Mouse (Mus musculus) layer of hippocampus, adult 11-12 months (tissue): ENCODE measurements at regions not wholly inside any gene's neighbourhood (a gene's known extent, or its start where the extent isn't known, plus 50 kb on each side); places are given as distances from the start of the nearest gene placed in this dataset.

Source experiments
- DNase-seq: peaks from one replicate; pipeline ENCODE4 v3.0.0; 2022; ENCODE audit warnings: low spot score

DNA sequence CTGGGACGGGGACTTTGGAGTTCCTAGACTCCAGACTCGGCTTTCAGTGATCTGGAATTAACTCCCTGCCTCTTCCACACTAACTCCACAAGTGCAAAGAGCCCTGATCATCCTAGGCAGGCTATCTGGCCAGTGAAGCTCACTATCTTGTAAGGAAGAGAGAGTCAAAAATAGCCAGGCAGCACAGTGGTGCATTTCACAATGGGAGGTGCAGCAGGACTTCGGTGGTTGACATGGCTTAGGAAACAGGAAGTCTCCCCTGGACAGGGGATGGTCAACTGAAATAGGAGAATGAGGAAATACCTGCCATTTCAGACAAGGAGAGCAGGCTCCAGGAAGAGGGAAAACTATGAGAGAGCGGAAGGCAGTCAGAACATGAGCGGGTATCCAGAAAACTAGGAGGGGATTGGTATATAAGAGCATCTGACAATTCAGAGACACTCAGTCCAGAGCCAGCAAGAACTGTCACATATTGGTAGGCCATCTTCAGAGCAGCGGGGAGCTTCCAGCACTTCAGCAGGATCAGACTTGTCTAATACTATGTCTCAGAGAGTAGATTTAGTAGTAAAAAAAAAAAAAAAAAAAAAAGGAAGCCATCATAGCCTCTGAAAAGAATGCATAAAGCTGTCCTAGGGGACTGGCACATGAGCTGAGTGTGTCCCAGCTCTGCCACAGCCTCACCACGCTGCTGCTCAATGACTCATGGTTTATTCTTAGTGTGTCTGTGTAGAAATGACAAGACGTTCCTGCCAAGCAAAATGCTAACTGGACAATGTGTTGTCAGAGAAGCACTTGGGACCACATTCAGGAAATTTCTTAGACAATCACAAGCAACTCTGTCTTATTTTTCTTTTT is 184.5 kb upstream of the Cpeb2 start:
- peak; percentile 37 for DNase-seq

DNA sequence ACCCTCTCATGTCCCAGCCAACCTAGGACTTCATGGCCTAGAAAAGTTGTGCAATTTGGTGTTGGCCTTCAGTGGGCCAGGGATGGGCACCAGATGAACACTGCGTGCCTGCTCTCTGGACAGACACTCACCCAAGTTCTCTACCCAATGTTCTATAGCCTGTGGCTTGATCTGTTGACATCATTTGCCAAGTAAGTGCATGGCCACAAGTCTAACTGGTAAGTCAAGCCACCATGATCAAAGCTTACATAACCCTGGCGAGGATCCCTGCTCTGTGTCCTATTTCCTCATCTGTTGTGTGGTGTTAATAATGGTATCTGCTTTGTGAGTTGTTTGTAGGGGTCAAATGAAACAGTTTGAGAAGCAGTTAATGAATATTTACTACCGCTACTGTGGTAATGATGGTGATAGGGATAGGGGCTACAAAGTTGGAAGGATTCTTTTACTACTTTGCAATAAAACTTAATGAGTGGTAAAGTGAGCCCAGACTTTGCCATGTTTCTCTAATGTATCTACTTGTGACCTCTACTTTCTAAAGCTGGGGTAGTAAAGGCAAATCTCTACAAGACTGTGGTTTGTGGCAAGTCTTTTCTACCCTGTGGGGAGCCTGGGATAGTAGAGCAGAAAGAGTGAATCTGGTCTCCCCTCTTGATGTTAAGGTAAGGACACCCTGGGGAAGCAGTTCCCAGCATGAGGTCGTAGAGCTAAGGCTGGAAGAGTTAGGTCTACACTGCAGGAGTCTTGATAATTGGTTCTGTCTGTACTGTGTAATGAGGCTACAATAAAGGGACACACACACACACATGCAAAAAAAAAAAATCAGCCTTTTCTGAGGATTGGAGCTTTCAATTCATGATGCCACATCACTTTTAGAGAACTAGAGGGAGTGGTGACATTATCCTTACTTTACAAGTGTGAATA is 183.3 kb upstream of the Cpeb2 start:
- DNase-seq, result peak; percentile 9

DNA sequence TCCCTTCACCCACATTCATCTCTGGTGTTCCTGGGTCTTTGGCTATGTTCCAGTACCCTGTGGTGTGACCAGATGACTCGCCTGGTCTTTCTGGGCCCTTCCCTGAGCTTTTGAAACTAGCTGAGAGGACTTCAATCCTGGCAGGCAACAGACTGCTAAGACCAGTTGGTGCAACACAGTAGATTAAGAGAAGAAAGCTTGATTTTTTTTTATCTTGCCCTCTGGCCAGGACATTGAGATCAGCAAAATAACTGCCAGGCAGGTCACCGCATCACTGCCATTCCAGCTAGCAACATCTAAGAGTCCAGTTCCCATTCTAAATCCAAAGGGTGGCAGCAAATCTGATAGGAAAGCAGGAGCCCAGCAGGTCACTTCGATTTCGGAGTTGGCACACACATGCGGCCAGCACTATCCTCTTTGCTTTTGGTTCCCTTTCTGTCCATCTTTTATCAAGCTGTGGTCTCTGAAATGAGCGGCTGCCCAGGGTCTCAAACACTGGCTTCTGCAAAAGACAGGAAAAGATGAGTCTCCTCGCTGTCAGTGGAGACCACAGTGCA is 181.9 kb upstream of the Cpeb2 start:
- no peak for DNase-seq

DNA sequence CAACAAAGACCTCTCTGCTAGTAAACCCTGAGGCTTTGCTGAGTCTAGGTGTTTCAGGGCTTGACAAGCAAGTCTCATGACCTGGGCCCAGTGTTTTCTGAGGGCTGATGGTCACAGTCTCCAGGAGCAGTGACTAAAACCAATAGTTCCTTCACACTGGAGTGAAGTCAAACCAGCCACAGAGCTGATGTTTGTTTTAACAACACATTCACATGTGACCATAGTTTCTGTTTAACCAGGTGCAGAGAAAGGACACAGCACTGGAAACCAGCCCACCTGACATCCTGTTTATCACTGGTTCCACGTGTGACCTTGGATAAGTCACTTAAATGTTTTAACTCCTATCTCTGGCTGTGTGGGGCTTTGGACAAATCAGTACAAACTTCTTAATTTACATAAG is 180.3 kb upstream of the Cpeb2 start:
- no peak for DNase-seq

DNA sequence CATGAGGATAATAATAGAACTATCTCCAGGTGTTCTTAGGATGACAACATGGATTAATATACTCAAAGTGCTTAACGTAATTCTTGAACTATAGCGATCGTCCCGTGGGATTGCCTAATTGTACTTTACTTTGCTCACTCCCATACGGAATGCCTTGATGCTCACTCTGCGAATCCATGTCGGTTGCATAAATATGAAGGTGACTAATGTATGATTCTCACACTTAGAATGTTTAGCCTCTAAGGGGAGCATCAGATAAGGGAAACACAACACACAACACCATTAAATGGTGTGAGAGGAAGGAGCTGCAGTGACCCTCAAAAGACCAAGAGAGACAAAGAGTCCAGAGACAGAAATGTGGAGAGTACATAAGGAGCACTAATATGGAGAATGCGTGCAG is 178.4 kb upstream of the Cpeb2 start:
- DNase-seq, result no peak

DNA sequence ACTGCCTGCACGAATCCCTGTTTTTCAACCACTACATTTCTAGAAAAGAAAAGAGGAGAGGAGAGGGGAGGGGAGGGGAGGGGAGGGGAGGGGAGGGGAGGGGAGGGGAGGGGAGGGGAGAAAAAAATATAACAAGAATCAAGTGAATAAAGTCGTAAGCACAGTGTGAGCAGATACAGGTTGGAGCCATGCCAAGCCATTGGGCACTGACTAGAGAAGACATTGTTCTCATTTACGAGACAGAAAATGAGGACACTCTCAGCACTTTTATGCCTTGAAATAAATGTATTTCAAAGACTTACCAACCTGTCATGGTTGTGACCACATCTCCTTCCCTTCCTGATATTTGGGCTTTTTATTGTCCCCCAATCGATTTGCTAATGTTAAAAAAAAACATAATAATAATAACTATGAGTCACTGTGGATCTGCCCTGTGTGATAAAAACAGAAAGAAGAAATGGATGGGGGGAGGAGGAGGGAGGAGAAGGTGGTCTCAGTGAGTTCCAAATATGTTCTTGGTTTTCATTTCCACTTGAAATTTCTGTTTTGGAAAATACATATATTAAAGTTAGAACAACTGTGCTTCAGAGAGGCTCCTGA is 177.8 kb upstream of the Cpeb2 start:
- DNase-seq, result no peak

DNA sequence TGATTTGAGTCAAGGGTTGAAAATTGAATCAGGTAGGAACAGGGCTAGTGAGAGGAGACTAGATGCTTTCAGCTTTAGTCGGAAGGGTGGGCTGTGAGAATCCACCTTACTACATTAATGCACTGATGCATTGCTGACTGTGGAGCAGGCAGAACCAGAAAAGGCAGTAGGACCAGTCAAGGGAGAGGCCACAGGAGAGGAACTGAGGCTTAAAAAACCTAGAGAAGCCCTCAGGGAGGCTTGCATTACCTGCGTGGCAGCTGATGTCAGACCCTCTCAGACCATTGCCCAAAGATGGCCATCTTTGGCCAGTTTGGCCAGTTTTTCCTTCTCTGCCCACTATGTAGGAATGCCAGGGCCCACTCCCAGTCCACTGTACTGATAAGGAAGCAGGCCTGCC is 176.5 kb upstream of the Cpeb2 start:
- DNase-seq, result no peak

DNA sequence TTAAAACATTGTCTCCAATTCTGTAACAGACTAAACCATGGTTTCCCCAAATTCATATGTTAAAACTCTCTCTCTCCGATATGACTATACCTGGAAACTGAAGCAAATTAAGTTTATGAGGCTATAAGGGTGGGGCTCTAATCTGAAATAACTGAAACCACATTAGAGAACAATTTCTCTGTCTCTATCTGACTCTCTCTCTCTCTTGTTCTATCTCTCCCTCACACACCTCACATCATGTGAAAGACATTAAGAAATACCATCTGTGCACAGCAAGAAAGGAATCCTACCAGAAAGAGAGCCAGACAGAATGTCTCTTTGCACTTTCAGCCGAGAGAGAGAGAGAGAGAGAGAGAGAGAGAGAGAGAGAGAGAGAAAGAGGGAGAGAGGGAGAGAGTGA is 171.7 kb upstream of the Cpeb2 start:
- no peak for DNase-seq

DNA sequence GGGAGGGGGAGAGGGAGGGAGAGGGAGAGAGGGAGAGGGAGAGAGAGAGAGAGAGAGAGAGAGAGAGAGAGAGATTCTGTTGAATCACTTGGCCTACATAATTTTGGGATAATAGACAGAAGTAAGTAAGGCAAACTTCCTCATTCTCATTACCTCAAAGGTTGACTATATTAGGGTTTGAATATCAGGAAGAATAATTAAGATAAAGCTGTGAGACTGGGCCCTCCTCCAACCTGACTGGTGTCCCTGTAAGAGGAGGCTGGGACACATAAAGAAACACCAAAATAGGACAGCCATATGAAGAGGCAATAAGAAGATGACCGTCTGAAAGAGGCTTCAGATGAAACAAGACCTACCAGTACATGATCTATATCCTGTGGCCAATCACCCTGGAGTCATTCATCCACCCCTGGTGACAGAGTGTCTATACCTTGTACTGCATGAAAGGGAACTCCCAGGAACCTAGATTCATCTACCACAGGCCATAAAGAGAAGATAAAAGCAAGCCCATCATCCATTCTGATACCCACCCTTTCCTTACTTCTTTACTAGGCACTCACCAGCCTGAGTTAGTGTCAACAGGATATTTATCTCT is 171.1 kb upstream of the Cpeb2 start:
- DNase-seq, result no peak

DNA sequence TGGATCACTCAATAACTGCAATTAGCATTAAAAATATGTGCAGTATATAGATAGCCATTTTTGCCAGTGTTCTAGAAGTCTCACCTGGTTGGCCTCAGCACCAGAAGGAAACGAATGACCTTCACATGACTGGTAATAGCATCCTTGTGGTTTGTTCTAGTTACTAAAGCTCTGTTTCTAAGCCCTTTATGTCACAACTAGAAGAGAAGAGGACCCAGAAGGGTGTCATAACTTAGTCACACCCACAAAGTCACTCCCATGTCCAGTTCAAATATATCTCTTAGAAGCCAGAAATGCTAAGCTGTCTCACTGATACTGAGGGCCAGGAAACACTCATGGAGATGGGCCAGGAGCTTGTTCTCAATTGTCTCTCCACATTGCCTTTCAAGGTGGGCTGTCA is 170.5 kb upstream of the Cpeb2 start:
- no peak for DNase-seq

DNA sequence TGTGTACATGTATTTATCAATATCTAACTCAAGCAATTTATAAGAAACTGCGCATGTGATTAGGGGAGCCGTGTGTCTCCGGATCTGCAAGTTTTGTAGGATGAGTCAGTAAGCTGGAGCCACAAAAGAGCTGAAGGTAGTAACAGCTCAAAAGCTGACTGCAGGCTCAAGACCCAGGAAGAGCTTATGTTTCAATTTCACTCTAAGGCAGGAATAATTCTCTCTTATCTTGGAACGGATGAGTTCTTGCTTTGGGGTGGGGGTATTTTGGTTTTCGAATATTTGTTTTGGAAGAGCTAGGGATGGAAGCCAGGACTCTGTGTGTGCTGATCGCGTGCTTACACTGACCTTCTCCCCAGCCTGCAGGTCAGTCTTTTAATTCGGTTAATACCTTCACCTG is 169.6 kb upstream of the Cpeb2 start:
- DNase-seq, result no peak

DNA sequence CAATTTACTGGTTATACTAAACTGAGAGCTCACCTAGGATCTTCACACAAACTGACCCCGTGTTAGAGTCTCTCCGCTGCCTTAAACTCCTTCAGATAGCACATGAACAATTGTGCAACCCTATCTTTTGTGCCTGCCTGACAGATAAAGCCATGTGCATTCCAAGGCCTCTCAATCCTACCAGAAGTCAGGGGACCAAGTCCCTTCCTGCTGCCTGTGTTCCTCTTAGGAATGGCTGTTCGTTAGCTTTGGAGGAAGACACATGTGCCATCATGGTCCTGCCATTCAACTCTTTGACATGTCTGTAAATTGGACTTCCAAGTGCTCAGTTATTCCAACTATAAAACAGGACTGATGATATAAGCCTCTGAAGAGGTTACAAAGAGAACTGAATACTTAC is 161.4 kb upstream of the Cpeb2 start:
- DNase-seq, result no peak

DNA sequence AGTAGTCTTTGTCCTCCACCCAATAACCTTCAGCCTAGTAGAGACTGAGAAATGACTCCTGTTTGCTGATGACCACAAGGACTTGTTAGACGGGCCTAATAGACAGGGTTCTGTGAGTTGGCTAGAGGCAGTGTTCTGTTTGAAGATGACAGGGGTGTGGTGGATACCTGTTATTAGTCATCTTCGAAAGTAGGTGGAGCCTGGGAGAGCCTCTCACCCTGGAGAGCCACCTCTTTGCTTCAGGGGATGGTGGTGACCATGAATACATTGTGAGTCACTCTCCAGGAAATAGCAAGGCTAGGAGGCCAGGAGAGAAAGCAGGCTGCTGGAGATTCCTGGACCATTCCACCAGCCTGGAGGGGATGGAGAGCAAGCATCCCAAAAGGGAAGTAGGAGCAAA is 160.6 kb upstream of the Cpeb2 start:
- no peak for DNase-seq

DNA sequence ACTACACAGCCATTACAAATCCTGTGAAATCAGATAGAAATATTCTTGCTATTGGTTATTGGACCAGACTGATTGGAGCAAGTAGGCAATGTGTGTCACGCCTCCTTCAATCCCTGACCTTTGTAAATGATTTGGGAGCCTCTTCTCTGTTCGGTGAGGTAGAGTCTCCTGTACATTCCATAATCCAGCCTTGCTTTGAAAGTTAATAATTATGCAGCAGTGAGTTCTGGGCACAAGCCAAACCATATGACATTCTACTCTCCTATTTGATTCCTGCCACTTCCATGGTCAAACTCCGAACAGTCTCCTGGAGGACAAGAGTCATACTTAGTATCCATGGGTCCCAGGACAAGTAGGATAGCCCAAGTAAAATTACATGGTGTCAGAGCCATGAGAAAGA is 158.4 kb upstream of the Cpeb2 start:
- DNase-seq, result no peak

DNA sequence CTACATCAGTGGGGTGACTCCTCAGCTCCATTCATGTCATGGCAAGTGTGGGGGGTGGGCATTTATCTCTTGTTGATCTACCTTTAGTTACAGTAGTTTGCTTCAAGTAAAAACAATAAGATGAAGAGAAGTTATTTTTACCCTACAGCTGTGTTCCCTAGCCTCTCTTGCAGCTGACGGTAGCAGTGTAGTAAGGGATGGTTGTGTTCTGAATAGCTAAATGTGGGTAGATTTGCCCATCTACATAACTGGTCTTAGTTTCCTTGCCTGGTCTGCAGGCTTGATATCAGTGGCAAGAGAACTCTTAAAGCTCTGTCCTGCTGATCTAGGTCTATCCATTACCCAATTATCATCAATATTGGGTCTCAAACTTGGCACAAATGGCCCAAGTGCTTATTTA is 152.7 kb upstream of the Cpeb2 start:
- no peak for DNase-seq

DNA sequence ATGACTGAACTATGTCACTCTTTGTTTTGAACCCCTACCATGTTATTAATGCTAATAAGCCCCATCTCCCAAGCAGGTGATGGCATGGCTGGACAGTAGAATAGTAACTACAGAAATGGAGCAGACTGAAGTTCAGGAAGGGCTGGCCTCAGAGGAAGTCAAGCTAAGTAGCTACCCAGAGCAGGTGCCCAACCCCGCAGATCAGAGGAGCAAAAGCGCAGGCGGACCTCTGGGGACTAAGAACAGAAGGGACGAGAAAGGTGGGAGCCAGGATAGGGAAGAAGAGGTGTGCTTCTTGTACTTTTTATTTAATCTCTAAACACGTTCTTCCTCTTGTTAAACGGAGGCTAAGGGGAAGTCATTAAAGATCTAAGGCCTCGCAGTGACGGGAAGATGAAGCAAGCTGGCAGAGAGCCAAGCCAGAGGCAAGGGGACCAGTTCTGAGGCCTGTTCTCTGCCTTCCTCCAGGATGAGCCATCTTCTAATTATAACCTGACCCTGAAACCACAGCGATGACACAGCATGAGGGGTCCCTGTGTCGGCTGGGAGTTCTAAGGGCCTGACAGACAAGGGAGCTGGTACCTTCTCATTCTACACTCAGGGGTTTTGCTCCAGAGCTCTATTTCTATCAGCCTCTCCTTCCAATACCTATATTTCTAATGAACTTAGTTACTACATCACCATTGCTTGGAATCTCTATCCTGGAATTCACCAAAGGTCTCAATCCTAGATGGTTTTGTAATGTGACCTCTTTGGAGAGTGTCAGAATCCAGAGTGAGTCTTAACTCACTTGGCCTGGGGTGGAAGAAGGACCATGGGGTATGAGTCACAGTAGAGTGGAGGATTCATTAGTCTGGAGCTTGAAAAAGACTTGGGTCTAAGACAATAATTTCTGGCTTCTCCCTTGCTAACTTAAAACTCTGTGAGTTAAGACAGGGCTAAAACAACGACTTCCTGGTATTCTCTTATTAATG is 151.1 kb upstream of the Cpeb2 start:
- peak; percentile 41 for DNase-seq

DNA sequence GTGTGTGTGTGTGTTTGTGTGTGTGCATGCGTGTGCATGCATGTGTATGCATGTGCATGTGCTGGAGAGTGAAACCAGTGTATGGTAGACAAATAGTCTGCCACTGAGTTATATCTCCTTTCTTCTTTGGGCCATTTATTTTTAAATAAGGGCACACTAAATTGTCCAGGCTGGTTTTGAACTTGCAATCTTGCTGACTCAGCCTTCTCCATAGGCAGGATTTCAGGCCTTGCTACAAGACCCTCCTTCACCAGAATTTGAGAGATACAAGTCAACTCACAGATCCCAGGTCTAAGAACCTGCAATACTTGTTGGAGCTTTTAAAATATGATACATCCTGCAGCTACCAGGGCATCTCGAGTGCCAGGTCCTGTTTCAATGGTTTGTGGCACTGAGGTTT is 145.9 kb upstream of the Cpeb2 start:
- DNase-seq, result no peak

DNA sequence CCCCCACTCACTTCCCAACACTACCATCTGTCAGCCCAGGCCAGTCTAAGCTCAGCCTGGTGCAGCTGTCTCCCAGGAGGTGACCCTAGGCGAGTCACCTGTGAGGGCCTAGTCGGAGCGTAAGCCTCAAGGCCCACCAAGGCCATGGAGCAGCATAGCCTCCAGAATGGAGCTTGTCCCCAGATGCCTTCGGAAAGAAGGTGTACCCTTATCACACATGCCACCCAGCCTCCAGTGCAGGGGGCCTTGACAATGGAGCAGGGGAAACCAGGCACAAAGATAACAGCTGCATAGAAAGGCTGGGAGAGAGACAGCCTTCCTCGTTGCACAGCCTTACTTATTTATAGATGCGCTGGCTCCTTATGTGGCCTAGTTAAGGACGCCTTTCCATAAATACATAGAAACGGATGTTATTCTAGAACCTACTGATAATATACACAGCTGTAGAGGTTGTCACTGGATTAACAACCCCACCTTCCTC is 145.0 kb upstream of the Cpeb2 start:
- DNase-seq, result no peak

DNA sequence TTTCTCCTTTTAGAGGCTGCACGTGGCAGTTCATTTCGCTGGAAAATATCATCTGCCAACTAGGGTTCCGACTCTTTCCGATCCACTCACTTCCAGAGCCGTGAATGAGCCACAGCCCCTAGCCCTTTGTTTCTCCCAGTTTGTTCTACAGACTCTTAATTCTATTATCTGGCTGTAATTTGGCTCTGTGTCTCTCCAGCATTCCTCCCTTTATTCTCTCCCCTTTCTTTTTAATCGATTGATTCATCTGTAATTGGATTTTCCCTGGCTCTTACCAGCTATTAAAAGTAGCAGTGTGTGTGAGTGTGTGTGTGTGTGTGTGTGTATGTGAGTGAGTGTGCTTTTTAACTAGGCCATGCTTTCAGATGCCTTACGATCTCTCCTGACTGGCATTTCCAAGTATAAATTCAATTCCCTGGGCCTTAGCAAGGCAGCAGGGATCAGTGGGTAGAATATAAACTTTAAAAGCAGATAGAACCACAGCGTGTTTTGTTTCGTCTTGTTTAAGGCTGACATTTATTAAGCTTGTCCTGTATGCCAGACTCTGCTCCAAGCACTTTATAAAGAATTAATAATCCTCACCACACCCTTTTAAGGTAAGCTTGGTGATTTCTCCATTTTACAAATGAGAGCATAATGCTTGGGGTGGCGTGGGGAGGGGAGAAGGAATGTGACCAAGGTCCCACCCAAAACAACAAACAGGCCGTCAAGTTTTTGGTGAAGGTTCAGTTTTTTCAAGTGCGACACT is 144.1 kb upstream of the Cpeb2 start:
- no peak for DNase-seq

DNA sequence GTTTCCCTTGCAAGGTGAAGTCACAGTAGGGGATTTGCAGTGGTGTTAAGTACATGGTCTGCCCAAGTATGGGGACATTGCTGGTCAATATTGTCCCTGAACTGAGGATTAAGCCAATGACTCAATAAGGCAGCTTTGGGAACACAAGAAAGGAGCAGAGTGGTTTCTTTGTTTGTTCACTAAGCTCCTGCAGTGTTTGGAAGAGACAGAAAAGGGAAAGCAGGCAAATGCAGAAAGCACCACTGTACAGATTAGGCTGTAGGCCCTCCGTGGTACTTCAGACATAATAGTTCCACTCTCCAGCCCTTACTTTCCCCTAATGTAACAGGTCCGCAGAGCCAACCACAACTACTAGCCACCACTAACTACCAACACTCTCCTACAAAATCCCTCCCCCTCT is 143.5 kb upstream of the Cpeb2 start:
- DNase-seq, result no peak
